Mouse (Mus musculus): ENCODE results near the gene Alg12.

The Alg12 gene

GRCm38 (mm10) chr15:88854969-88855830, 36.1 kb upstream of the Alg12 start:
- DNase-seq (ENCODE audit: low spot score): no peak

- no peak for DNase-seq (ENCODE audit: low spot score)
Observed at GRCm38 (mm10) chr15:88854119-88854968, 35.2 kb upstream of the Alg12 start.

- no peak for DNase-seq (ENCODE audit: low spot score)
Observed at GRCm38 (mm10) chr15:88853106-88853505, 34.0 kb upstream of the Alg12 start.

- DNase-seq (ENCODE audit: low spot score): no peak
Observed at GRCm38 (mm10) chr15:88851507-88852149, 32.5 kb upstream of the Alg12 start.

- DNase-seq (ENCODE audit: low spot score): no peak
Observed at GRCm38 (mm10) chr15:88851076-88851475, 32.0 kb upstream of the Alg12 start.

GRCm38 (mm10) chr15:88850146-88850826, 31.2 kb upstream of the Alg12 start:
- DNase-seq (ENCODE audit: low spot score): peak; percentile 76

GRCm38 (mm10) chr15:88849621-88850020, 30.5 kb upstream of the Alg12 start:
- no peak for DNase-seq (ENCODE audit: low spot score)

GRCm38 (mm10) chr15:88848661-88849060, 29.5 kb upstream of the Alg12 start:
- no peak for DNase-seq (ENCODE audit: low spot score)

- no peak for DNase-seq (ENCODE audit: low spot score)
Observed at GRCm38 (mm10) chr15:88844966-88845365, 25.8 kb upstream of the Alg12 start.

GRCm38 (mm10) chr15:88843486-88844097, 24.5 kb upstream of the Alg12 start:
- no peak for DNase-seq (ENCODE audit: low spot score)

- no peak for DNase-seq (ENCODE audit: low spot score)
Observed at GRCm38 (mm10) chr15:88842300-88842673, 23.2 kb upstream of the Alg12 start.

- no peak for DNase-seq (ENCODE audit: low spot score)
Observed at GRCm38 (mm10) chr15:88841580-88842299, 22.6 kb upstream of the Alg12 start.

GRCm38 (mm10) chr15:88841160-88841559, 22.0 kb upstream of the Alg12 start:
- DNase-seq (ENCODE audit: low spot score): no peak

GRCm38 (mm10) chr15:88840126-88840525, 21.0 kb upstream of the Alg12 start:
- DNase-seq (ENCODE audit: low spot score): no peak

GRCm38 (mm10) chr15:88839271-88839670, 20.2 kb upstream of the Alg12 start:
- DNase-seq (ENCODE audit: low spot score): peak; percentile 52

- DNase-seq (ENCODE audit: low spot score): no peak
Observed at GRCm38 (mm10) chr15:88837977-88838376, 18.9 kb upstream of the Alg12 start.

GRCm38 (mm10) chr15:88837199-88837932, 18.2 kb upstream of the Alg12 start:
- peak; percentile 76 for DNase-seq (ENCODE audit: low spot score)

GRCm38 (mm10) chr15:88836571-88836970, 17.5 kb upstream of the Alg12 start:
- DNase-seq (ENCODE audit: low spot score): no peak

GRCm38 (mm10) chr15:88836031-88836430, 16.9 kb upstream of the Alg12 start:
- no peak for DNase-seq (ENCODE audit: low spot score)

- no peak for DNase-seq (ENCODE audit: low spot score)
Observed at GRCm38 (mm10) chr15:88832536-88832935, 13.4 kb upstream of the Alg12 start.

All from ovary, postnatal 36 days (tissue).